Mouse (Mus musculus) intestine, postnatal 0 days (tissue): ENCODE results near the gene Slc2a13. TPM values are rescaled to one million over a fixed set of nuclear protein-coding genes. Genes with fewer than 3 reads are reported as not detected.

Experiments
- ATAC-seq: fragments of 200-750 bp; cut with Nextera tagmentation; 2 replicates; pipeline ENCODE4 v1.8.0; 2017; ENCODE audit warnings: mild to moderate bottlenecking, moderate TSS enrichment, moderate library complexity
- H3K27ac ChIP-seq: fragments of 300-500 bp; sonication (generic); 2 replicates; pipeline ENCODE4 v1.5.1; 2014; ENCODE audit warnings: mild to moderate bottlenecking, low read depth, low read length, moderate library complexity
- H3K27me3 ChIP-seq: fragments of 300-500 bp; sonication (generic); replicated peaks from 2 replicates; pipeline ENCODE4 v1.6.1; 2014; ENCODE audit warnings: low read length, mixed read lengths; ENCODE audit not compliant: control insufficient read depth, insufficient read depth
- H3K36me3 ChIP-seq: fragments of 300-500 bp; sonication (generic); 2 replicates; pipeline ENCODE4 v1.6.1; 2014; ENCODE audit warnings: mild to moderate bottlenecking, moderate library complexity; ENCODE audit not compliant: control insufficient read depth, insufficient read depth
- H3K4me1 ChIP-seq: fragments of 300-500 bp; sonication (generic); replicated peaks from 2 replicates; pipeline ENCODE4 v1.6.1; 2014; ENCODE audit warnings: antibody characterized with exemption, low read length, mixed read lengths; ENCODE audit not compliant: control insufficient read depth, insufficient read depth
- H3K4me2 ChIP-seq: fragments of 300-500 bp; sonication (generic); replicated peaks from 2 replicates; pipeline ENCODE4 v1.6.1; 2014; ENCODE audit warnings: low read depth, mild to moderate bottlenecking, moderate library complexity
- H3K4me3 ChIP-seq: fragments of 300-500 bp; sonication (generic); 2 replicates; pipeline ENCODE4 v1.5.1; 2014; ENCODE audit warnings: low read depth, low read length
- H3K9ac ChIP-seq: fragments of 300-500 bp; sonication (generic); 2 replicates; pipeline ENCODE4 v1.6.1; 2014; ENCODE audit warnings: mild to moderate bottlenecking, low read depth, low read length
- H3K9me3 ChIP-seq: fragments of 300-500 bp; sonication (generic); 2 replicates; pipeline ENCODE4 v1.6.1; 2016; ENCODE audit warnings: mixed run types; ENCODE audit not compliant: control insufficient read depth
- CTCF ChIP-seq: sonication (generic); IDR thresholded peaks from 2 replicates; pipeline ENCODE4 v1.5.1; 2016; ENCODE audit warnings: low read depth, mild to moderate bottlenecking, control low read depth, antibody characterized with exemption, moderate library complexity
- WGBS: fragments of 180-500 bp; shearing (Covaris S2); extraction: QIAGEN DNeasy Blood & Tissue Kit; methylation state at CpG from one replicate; pipeline ENCODE4 v1.1.7; 2014; 5-methylcytosine and 5-hydroxymethylcytosine counted together
- polyA plus RNA-seq: library from polyadenylated mRNA; unstranded; fragments of >200 nt; fragmentation: Nextera tagmentation; extraction: Ambion mirVana; gene quantifications from 2 replicates; pipeline ENCODE4 v1.2.1, GENCODE M21; 2015

Gene Slc2a13
- polyA plus RNA-seq, 1 experiment from 2014 or later = 0.76 TPM

DNA sequence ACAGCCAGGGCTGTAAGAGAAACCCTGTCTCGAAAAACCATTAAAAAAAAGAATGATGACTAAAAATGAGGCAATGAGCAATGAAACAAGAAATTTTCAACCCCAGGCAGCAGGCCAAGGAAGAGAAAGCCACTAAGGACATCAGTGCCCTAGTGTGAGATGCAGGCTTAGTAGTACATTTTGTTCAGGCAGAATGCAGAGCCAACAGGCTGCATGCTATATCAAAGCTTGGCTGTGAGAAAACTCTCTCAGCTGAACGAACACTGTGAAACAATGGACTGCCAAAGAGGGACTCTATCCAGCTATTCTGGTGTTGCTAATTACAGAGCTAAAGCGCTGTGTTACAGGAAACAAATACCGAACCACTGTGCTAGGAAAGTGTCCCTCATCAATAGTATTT lies 256.1 kb downstream of the Slc2a13 start:
- no peaks in the 10 kb centered on the region for H3K4me1 ChIP-seq
- WGBS = 77% methylated on average over 4 of the region's 4 CpGs
- H3K27me3 ChIP-seq = no peaks in the 10 kb centered on the region
- ATAC-seq = no peak
- no peak for TF ChIP-seq CTCF
- no peak overlapping the region for H3K9ac ChIP-seq
- H3K27ac ChIP-seq = no peak overlapping the region
- H3K4me2 ChIP-seq = no peak overlapping the region
- H3K4me3 ChIP-seq = no peak overlapping the region
- no peaks in the 10 kb centered on the region for H3K36me3 ChIP-seq
- no peaks in the 10 kb centered on the region for H3K9me3 ChIP-seq

DNA sequence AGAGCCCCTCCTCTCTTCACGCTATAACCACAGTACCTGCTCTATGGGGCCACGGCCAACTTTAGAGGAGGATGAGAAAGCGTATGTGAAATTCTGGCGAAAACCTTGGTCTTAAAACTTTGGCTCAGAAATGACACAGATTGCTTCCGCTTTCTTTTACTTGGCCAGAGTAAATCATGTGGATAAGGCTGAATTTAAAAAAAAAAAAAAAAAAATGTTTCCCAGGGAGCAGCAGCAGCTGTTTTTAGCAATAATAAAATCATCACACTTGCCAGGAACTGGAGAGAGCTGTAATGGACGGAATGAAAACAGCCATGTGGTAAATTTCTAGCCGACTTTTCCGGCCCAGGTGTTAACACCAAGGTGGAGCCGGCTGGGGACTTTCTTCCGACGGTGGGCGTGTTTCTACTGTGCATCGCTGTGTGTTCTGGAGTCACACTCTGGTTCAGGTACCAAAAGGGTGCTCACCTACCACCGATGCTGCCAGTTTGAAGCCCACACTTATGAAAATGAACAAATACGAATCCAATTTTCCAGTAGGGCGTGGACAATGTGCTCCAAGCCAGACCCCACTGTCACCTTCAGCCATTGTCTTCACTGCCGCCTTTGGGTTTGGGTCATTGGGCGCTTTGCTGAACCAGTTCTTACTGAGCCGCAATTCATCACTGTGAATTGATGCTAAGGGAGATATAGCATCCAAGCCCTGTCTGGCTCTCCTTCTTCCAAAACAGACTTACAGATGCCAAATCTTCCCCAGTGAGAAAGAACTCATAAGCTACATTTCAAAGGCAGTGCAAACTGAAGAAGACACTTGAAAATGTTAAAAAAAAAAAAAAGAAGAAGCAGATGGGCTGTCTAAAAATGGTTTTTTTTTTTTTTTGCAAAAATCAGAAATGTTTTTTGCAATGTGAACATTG lies 258.4 kb downstream of the Slc2a13 start:
- ATAC-seq = no peak
- Histone ChIP-seq H3K27me3 (no peaks in the 10 kb centered on the region), H3K4me1 (no peaks in the 10 kb centered on the region), H3K36me3 (no peaks in the 10 kb centered on the region), H3K9me3 (no peaks in the 10 kb centered on the region), H3K4me2 (no peak overlapping the region; the same call in 1 of the 2 replicates), H3K27ac (no peak overlapping the region), H3K9ac (no peak overlapping the region), H3K4me3 (no peak overlapping the region)
- no peak for TF ChIP-seq CTCF
- WGBS = 70% methylated on average over 19 of the region's 19 CpGs

DNA sequence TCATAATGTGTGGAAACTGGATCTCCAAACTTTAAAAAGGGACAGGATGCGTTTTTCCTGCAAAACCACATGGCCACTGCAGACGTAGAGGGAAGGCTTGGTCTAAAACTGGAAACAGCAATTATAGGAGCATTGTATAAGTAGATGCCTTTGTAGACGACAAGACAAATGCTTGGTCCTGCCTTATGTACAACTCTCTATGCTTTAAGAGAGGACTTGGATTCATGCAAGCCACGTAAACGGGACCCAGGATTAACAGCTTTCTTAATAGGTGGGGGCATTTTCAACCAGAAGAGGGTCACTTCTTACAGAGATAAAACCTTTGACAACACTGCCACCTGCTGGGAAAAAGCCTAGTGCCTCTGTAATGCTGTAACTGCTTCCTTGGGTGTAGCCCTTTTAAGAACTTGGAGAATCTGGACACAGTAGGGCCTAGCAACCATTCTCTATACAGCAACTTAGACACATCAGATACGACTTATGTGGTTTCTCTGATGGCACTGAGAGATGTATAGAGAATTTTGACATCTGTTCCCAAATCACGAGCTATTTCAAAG lies 268.7 kb downstream of the Slc2a13 start:
- peak; percentile 75 for TF ChIP-seq CTCF
- no peaks in the 10 kb centered on the region for H3K4me1 ChIP-seq
- WGBS = 51% methylated on average over 7 of the region's 7 CpGs

DNA sequence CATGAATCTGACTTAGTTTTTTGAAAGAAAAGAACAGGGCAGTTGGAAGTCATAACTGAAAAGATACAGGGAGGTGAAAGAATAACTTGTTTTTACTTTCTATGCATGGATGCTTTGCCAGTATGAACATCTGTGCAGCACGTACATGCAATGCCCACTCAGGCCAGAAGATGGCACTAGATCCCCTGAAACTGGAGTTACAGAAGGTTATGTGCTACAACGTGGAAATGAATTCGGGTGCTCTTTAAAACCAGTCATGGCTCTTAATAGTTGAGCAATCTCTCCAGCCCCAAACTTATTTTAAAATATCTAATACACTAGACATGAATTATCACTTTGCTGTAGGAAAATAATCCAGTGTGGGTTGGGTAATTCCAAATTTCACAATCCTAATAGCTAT lies 271.7 kb downstream of the Slc2a13 start:
- ATAC-seq = no peak
- 5% methylated on average over 3 of the region's 3 CpGs for WGBS
- TF ChIP-seq CTCF = peak; percentile 91
- no peak overlapping the region for H3K27ac ChIP-seq
- H3K36me3 ChIP-seq = no peaks in the 10 kb centered on the region
- no peak overlapping the region for H3K9ac ChIP-seq
- H3K4me2 ChIP-seq = no peak overlapping the region
- H3K4me1 ChIP-seq = no peaks in the 10 kb centered on the region
- H3K4me3 ChIP-seq = no peak overlapping the region
- no peaks in the 10 kb centered on the region for H3K9me3 ChIP-seq
- no peaks in the 10 kb centered on the region for H3K27me3 ChIP-seq

More for the DNA sequence above, 268.7 kb downstream of the Slc2a13 start:
- Histone ChIP-seq H3K4me2 (no peak overlapping the region), H3K4me3 (no peak overlapping the region), H3K9ac (no peak overlapping the region), H3K36me3 (no peaks in the 10 kb centered on the region), H3K27me3 (no peaks in the 10 kb centered on the region), H3K27ac (no peak overlapping the region), H3K9me3 (no peaks in the 10 kb centered on the region)
- no peak for ATAC-seq

DNA sequence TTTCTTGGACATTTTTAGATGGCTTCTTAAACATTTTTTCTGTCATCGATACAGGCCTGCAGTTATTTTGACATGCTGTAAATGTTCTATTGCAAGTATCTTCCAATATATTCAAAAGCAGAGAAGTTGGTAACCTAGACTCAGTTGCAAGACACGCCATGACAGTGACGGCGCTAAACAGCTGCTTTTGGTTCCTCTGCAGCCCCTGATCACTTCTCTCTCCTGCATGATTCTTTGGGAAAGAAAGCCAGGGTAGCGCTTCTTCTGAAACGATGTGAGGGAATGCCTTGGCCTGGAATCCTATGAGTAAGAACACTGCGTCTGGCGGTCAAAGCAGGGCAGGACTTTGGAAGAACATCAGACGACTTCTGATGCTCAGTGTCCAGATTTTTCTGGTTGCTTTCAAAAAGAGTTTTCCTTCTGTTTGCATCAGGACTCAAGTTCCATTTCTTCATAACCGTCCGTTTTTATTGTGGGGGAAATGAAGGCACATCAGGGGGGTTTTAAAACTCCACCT lies 273.7 kb downstream of the Slc2a13 start:
- TF ChIP-seq CTCF = no peak
- H3K27me3 ChIP-seq = no peaks in the 10 kb centered on the region
- H3K36me3 ChIP-seq = no peaks in the 10 kb centered on the region
- no peak overlapping the region for H3K4me3 ChIP-seq
- H3K27ac ChIP-seq = no peak overlapping the region
- H3K4me1 ChIP-seq = no peaks in the 10 kb centered on the region
- WGBS = 85% methylated on average over 11 of the region's 11 CpGs
- H3K9ac ChIP-seq = no peak overlapping the region
- no peak for ATAC-seq
- H3K4me2 ChIP-seq = no peak overlapping the region
- H3K9me3 ChIP-seq = no peaks in the 10 kb centered on the region

DNA sequence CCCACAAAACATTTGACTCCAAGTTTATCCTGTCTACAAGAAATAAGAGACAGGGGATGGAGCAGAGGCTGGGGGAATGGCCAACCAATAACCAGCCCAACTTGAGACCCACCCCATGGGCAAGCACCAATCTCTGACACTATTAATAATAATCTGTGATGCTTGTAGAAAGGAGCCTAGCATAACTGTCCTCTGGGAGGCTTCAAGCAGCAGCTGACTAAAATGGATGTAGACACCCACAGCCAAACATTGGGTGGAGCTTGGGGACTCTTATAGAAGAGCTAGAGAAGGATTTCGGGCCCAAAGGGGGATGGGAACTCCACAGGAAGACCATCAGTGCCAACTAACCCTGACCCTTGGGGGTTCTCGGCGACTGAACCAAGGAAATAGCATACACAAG lies 289.6 kb downstream of the Slc2a13 start:
- no peak for TF ChIP-seq CTCF
- Histone ChIP-seq H3K4me3 (no peak overlapping the region), H3K9ac (no peak overlapping the region), H3K9me3 (no peaks in the 10 kb centered on the region), H3K4me1 (no peaks in the 10 kb centered on the region), H3K4me2 (no peak overlapping the region), H3K27ac (no peak overlapping the region), H3K36me3 (no peaks in the 10 kb centered on the region), H3K27me3 (no peaks in the 10 kb centered on the region)
- ATAC-seq = no peak
- 86% methylated on average over 3 of the region's 3 CpGs for WGBS
